Mouse (Mus musculus) limb, embryonic 12.5 days (tissue): ENCODE measurements at regions not wholly inside any gene's neighbourhood (a gene's known extent, or its start where the extent isn't known, plus 50 kb on each side); places are given as distances from the start of the nearest gene placed in this dataset.

Source experiments
- ATAC-seq: fragments of 200-750 bp; cut with Nextera tagmentation; 2 replicates; pipeline ENCODE4 v1.8.0; 2017; ENCODE audit warnings: low read depth, moderate TSS enrichment; ENCODE audit not compliant: insufficient number of reproducible peaks, insufficient read depth, low FRiP score, low TSS enrichment
- H3K27ac ChIP-seq: fragments of 300-500 bp; sonication (generic); 2 replicates; pipeline ENCODE4 v1.5.1; 2016; ENCODE audit warnings: mild to moderate bottlenecking, moderate library complexity
- H3K27me3 ChIP-seq: fragments of 300-500 bp; sonication (generic); 2 replicates; pipeline ENCODE4 v1.6.1; 2016; ENCODE audit warnings: mild to moderate bottlenecking, moderate library complexity
- H3K36me3 ChIP-seq: fragments of 300-500 bp; sonication (generic); 2 replicates; pipeline ENCODE4 v1.6.1; 2016; ENCODE audit warnings: mild to moderate bottlenecking, moderate library complexity
- H3K4me1 ChIP-seq: fragments of 300-500 bp; sonication (generic); replicated peaks from 2 replicates; pipeline ENCODE4 v1.6.1; 2016
- H3K4me2 ChIP-seq: fragments of 300-500 bp; sonication (generic); 2 replicates; pipeline ENCODE4 v1.6.1; 2016; ENCODE audit warnings: mild to moderate bottlenecking, moderate library complexity
- H3K4me3 ChIP-seq: fragments of 300-500 bp; sonication (generic); replicated peaks from 2 replicates; pipeline ENCODE4 v1.5.1; 2016; ENCODE audit warnings: mild to moderate bottlenecking
- H3K9ac ChIP-seq: fragments of 300-500 bp; sonication (generic); replicated peaks from 2 replicates; pipeline ENCODE4 v1.6.1; 2016; ENCODE audit warnings: mild to moderate bottlenecking, moderate library complexity
- H3K9me3 ChIP-seq: fragments of 300-500 bp; sonication (generic); 2 replicates; pipeline ENCODE4 v1.6.1; 2016; ENCODE audit warnings: mild to moderate bottlenecking, moderate library complexity
- WGBS: fragments of 180-500 bp; shearing (Covaris S2); methylation state at CpG from one replicate; pipeline ENCODE4 v1.1.7; 2016; 5-methylcytosine and 5-hydroxymethylcytosine counted together

DNA sequence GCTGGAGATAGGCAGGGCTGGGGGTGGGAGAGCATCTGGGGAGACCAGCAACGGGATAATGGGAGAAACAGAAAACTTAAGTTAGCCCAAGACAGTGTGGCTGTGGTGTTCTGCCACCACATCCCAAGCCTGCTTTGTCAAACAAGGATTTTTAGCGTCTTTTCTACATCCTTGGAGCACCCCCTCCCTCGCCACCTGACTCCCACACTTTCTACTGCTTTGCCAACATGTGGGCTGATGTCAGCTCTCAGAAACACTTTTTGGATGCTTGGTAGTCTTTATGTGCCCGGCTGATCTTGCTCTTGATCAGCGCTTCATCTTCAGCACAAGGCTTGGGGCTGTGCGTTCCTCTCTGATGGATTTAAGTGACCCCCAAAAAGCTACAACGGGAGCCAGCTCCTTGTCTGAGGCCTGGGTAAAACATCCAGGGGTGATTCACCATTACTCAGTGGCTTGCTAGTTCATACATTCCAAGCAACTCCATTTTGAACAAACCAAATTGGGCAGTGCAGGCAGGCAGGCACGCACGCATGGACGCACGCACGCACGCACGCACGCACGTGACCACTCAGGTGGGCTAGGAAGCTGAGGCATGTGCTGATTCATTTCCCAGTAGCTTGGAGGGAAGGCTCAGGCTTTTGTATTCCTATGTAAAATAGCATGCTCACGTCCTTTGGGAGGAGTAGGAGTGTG lies 260.6 kb upstream of the Gm10131 start:
- Histone ChIP-seq H3K27ac (no peak overlapping the region), H3K9ac (no peak overlapping the region), H3K27me3 (no peaks in the 10 kb centered on the region), H3K36me3 (no peaks in the 10 kb centered on the region), H3K4me1 (peaks cover 17% of the 10 kb centered on the region), H3K9me3 (no peaks in the 10 kb centered on the region), H3K4me2 (no peak overlapping the region), H3K4me3 (no peak overlapping the region)
- ATAC-seq, result no peak
- WGBS, result 87% methylated on average over 17 of the region's 17 CpGs

DNA sequence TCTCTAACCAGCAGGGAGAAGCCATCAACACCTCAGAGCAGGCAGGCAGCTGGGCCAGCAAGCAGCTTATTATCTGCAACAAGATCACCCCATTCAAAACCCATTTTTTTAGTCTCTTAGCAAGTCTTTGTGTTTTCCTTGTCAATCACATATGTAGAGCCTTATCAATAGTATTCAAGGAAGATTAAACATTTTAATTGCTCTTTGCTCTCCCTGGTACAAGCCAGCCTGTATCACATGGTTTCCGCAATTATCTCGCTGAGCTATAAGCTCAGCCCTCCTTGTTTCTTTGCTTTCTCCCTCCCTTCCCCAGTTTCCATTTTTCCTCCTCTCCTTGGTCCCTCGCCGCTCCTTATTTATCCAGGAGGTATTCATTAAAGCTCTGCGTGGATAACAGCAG lies 259.9 kb upstream of the Gm10131 start:
- no peak overlapping the region for H3K9ac ChIP-seq
- 59% methylated on average over 5 of the region's 5 CpGs for WGBS
- no peak overlapping the region for H3K4me2 ChIP-seq
- no peaks in the 10 kb centered on the region for H3K27me3 ChIP-seq
- no peak overlapping the region for H3K4me3 ChIP-seq
- no peaks in the 10 kb centered on the region for H3K36me3 ChIP-seq
- peaks cover 14% of the 10 kb centered on the region for H3K4me1 ChIP-seq
- no peak for ATAC-seq
- no peak overlapping the region for H3K27ac ChIP-seq
- H3K9me3 ChIP-seq, result no peaks in the 10 kb centered on the region

DNA sequence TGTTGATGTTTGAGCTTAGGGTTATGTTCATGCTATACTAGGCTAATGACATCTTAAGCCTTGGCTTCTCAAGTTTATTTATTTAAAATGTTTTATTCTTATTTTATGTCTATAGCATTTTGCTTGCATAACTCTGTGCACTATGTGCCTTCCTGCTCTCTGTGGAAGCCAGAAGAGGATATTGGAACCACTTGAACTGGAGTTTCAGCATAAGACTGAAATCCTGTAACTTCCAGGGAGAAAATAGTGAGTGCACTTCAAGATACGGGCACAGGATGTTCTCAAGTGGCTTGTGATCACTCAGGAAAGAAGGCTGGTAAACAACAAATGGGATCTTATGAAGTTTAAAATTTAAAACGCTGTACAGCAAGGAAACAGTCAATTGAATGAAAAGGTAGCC lies 257.0 kb upstream of the Gm10131 start:
- no peak overlapping the region for H3K9ac ChIP-seq
- H3K27me3 ChIP-seq, result no peaks in the 10 kb centered on the region
- no peak for ATAC-seq
- no peak overlapping the region for H3K27ac ChIP-seq
- no peaks in the 10 kb centered on the region for H3K9me3 ChIP-seq
- no peak overlapping the region for H3K4me3 ChIP-seq
- peaks cover 30% of the 10 kb centered on the region for H3K4me1 ChIP-seq
- H3K36me3 ChIP-seq, result no peaks in the 10 kb centered on the region
- 77% methylated on average over 2 of the region's 2 CpGs for WGBS
- H3K4me2 ChIP-seq, result no peak overlapping the region

DNA sequence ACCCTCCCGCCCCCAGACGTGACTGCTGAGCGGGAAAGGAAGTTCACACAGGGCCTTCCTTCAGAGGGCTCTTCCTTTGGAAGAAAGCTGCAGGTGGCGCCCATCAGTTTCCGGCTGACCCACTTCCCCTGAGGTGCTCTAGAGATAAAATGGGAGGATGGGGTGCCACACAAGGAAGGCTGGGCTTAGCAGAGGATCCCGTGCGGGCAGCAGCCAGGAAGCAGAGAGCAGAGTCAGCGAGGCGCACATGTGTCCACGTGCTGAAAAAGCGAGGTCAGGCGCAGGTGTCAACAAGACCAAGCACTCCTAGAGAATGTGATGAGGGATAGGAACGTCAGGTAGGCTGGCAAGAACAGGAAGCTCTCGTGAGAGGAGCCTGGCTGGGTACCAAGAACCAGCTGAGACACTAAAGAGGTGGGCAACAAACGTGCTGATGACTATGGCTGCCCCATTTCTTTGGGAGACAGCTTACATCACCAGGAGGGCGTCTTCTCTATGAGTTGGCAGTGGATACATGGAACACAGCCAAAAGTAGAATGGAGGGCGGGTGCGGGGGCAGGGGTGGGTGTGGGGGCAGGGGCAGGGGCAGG lies 253.0 kb upstream of the Gm10131 start:
- H3K9ac ChIP-seq, result no peak overlapping the region
- H3K4me1 ChIP-seq, result peaks cover 16% of the 10 kb centered on the region
- no peaks in the 10 kb centered on the region for H3K36me3 ChIP-seq
- WGBS, result 83% methylated on average over 18 of the region's 18 CpGs
- ATAC-seq, result no peak
- no peak overlapping the region for H3K4me2 ChIP-seq
- H3K27ac ChIP-seq, result no peak overlapping the region
- no peaks in the 10 kb centered on the region for H3K27me3 ChIP-seq
- no peaks in the 10 kb centered on the region for H3K9me3 ChIP-seq
- H3K4me3 ChIP-seq, result no peak overlapping the region

- Histone ChIP-seq H3K4me3 (no peak overlapping the region), H3K27ac (no peak overlapping the region), H3K9me3 (no peaks in the 10 kb centered on the region), H3K4me2 (no peak overlapping the region), H3K4me1 (peaks cover 16% of the 10 kb centered on the region), H3K36me3 (no peaks in the 10 kb centered on the region), H3K9ac (no peak overlapping the region), H3K27me3 (no peaks in the 10 kb centered on the region)
- 88% methylated on average over 13 of the region's 13 CpGs for WGBS
- no peak for ATAC-seq
Measured at GRCm38 (mm10) chr8:34363679-34364078, 252.1 kb upstream of the Gm10131 start.

GRCm38 (mm10) chr8:34363131-34363530 lies 251.6 kb upstream of the Gm10131 start:
- WGBS, result 40% methylated on average over 4 of the region's 4 CpGs
- no peaks in the 10 kb centered on the region for H3K9me3 ChIP-seq
- no peak overlapping the region for H3K9ac ChIP-seq
- no peak overlapping the region for H3K4me2 ChIP-seq
- ATAC-seq, result no peak
- H3K4me1 ChIP-seq, result peaks cover 16% of the 10 kb centered on the region
- H3K36me3 ChIP-seq, result no peaks in the 10 kb centered on the region
- H3K27me3 ChIP-seq, result no peaks in the 10 kb centered on the region
- no peak overlapping the region for H3K4me3 ChIP-seq
- H3K27ac ChIP-seq, result no peak overlapping the region

- H3K4me2 ChIP-seq, result no peak overlapping the region
- no peaks in the 10 kb centered on the region for H3K36me3 ChIP-seq
- no peaks in the 10 kb centered on the region for H3K27me3 ChIP-seq
- no peak for ATAC-seq
- 74% methylated on average over 3 of the region's 3 CpGs for WGBS
- no peak overlapping the region for H3K9ac ChIP-seq
- H3K4me1 ChIP-seq, result peaks cover 16% of the 10 kb centered on the region
- H3K9me3 ChIP-seq, result no peaks in the 10 kb centered on the region
- no peak overlapping the region for H3K4me3 ChIP-seq
- no peak overlapping the region for H3K27ac ChIP-seq
Measured at GRCm38 (mm10) chr8:34361377-34361776, 249.8 kb upstream of the Gm10131 start.

GRCm38 (mm10) chr8:34359776-34360175 lies 248.2 kb upstream of the Gm10131 start:
- Histone ChIP-seq H3K4me1 (peaks cover 6% of the 10 kb centered on the region), H3K9ac (no peak overlapping the region), H3K27me3 (no peaks in the 10 kb centered on the region), H3K9me3 (no peaks in the 10 kb centered on the region), H3K27ac (no peak overlapping the region), H3K4me3 (no peak overlapping the region), H3K36me3 (no peaks in the 10 kb centered on the region), H3K4me2 (no peak overlapping the region)
- WGBS, result 71% methylated on average over 2 of the region's 2 CpGs
- no peak for ATAC-seq

DNA sequence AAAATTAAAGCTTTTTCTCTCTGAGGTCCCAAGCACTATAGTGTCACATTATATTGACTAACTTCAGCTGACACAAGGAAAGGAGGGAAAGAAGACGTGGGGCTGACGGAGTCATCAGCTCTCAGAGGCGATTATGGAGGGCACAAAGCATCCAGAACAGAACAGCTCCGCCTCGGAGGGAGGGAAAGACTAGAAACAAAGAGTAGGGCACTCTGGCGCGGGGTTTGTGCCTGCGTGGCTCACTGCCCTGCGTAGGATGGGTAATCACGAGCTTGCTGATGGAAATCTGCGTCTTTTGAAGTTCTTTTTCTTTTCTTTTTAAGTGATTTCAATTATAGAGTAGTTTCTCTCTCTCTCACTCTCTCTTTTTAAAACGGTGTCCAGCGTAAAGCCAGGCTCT lies 243.5 kb upstream of the Gm10131 start:
- 80% methylated on average over 13 of the region's 13 CpGs for WGBS
- ATAC-seq, result no peak
- H3K9me3 ChIP-seq, result no peaks in the 10 kb centered on the region
- no peak overlapping the region for H3K9ac ChIP-seq
- H3K27ac ChIP-seq, result no peak overlapping the region
- no peak overlapping the region for H3K4me3 ChIP-seq
- peaks cover 11% of the 10 kb centered on the region for H3K4me1 ChIP-seq
- no peaks in the 10 kb centered on the region for H3K36me3 ChIP-seq
- no peak overlapping the region for H3K4me2 ChIP-seq
- H3K27me3 ChIP-seq, result no peaks in the 10 kb centered on the region

DNA sequence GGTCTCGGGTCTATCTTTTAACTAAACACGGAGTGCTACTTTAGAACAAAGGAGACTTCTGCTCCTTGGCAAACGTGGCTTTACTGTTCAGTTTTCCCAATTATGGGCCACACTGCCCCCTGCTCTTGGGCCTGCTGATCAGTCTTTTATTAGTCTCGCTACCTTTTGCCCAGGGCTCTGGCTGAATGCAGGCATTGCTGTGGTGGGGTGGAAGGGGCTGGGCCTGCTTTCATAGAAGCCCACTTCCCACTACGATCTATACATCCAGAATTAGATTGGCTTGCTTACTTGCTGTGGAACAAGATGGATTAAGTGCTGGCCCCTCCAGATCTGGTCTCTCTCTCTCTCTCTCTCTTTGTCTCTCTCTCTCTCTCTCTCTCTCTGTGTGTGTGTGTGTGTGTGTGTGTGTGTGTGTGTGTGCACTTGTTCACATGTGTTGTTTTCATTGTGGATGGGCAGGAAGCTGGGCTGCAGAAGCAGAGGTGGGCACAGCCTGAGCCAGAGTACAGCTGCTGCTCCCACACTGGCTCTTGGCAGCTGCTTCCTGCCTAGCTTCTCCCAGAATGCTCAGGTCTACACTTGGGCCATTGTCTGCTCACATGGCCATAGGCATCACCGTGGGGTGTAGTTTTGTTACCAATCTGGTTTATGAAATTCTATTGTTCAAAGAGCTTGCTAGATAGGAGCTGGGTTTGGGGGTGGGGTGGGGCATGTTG lies 241.8 kb upstream of the Gm10131 start:
- WGBS, result 53% methylated on average over 6 of the region's 6 CpGs
- Histone ChIP-seq H3K27ac (peak overlapping the region; percentile 60), H3K4me3 (no peak overlapping the region), H3K36me3 (no peaks in the 10 kb centered on the region), H3K4me1 (peaks cover 11% of the 10 kb centered on the region), H3K27me3 (no peaks in the 10 kb centered on the region), H3K4me2 (no peak overlapping the region), H3K9ac (no peak overlapping the region), H3K9me3 (no peaks in the 10 kb centered on the region)
- ATAC-seq, result no peak

GRCm38 (mm10) chr8:34334851-34335250 lies 223.3 kb upstream of the Gm10131 start:
- H3K4me3 ChIP-seq, result no peak overlapping the region
- H3K4me1 ChIP-seq, result no peaks in the 10 kb centered on the region
- no peak overlapping the region for H3K4me2 ChIP-seq
- WGBS, result 86% methylated on average over 4 of the region's 4 CpGs
- no peaks in the 10 kb centered on the region for H3K36me3 ChIP-seq
- H3K9me3 ChIP-seq, result no peaks in the 10 kb centered on the region
- H3K27me3 ChIP-seq, result no peaks in the 10 kb centered on the region
- no peak overlapping the region for H3K9ac ChIP-seq
- ATAC-seq, result no peak
- H3K27ac ChIP-seq, result no peak overlapping the region
